Mouse (Mus musculus): ENCODE results near the gene Tmem210. TPM values are rescaled to one million over a fixed set of nuclear protein-coding genes. Genes with fewer than 3 reads are reported as not detected.

Gene Tmem210
- total and polyA plus RNA-seq, 3 experiments: not detected

DNA sequence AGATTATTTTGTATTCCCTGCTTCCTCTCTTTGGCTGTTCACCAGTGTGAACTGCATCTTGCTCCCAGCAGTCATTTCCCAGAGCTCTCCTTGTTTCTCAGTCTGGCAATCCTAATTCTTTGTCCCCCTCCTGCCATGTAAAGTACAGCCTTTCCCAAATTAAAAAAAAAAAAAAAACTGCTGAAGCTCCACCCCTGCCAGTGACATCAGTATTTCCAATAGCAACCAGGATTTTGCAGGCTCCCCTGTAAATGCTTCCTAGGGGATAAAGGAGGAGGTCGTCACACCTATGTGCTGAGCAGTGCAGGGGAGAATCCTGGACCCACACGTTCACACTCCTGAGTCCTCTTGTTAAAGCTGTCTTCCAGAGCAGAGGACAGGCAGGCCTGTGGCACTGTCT is 32.1 kb downstream of the Tmem210 start:
- no peak overlapping the region for H3K4me3 ChIP-seq (ENCODE audit: control insufficient read depth in 1 of 2, insufficient read depth in 1 of 2, low read depth in 2 of 2, low read length in 2 of 2)
- H3K27ac ChIP-seq (ENCODE audit: control insufficient read depth, low read depth, low read length): no peak overlapping the region
- no peaks in the 10 kb centered on the region for H3K9me3 ChIP-seq (replicated peaks; ENCODE audit: insufficient read depth, low read length)
- H3K4me1 ChIP-seq (ENCODE audit: control insufficient read depth in 1 of 2, insufficient read depth in 2 of 2, low read length in 2 of 2): peaks cover 2 to 14% of the 10 kb centered on the region in 2 experiments; a peak in 3 of 4 replicates
- no peaks in the 10 kb centered on the region for H3K79me2 ChIP-seq (ENCODE audit: control insufficient read depth, insufficient read depth, low read length, poor library complexity)
- DNase-seq (ENCODE audit: low read depth, low spot score): no peak
- TF ChIP-seq ZNF384 (IDR thresholded peaks at IDR 0.05; ENCODE audit: low read depth, low read length) (peak; percentile 53; the same call in 1 of the 2 replicates), MYC (IDR thresholded peaks at IDR 0.05; ENCODE audit: low read depth, low read length) (no peak)
- H3K27me3 ChIP-seq (ENCODE audit: control insufficient read depth in 1 of 2, insufficient read depth in 2 of 2, low read length in 2 of 2): no peaks in the 10 kb centered on the region
- H3K9ac ChIP-seq (ENCODE audit: control insufficient read depth, low read depth, low read length, poor library complexity, severe bottlenecking): no peak overlapping the region
- peaks cover 0 to 14% of the 10 kb centered on the region in 2 experiments; a peak in 2 of 4 replicates for H3K36me3 ChIP-seq (ENCODE audit: control insufficient read depth in 1 of 2, insufficient read depth in 2 of 2, low read length in 2 of 2)

- DNase-seq (ENCODE audit: low read depth, low spot score): no peak
- Histone ChIP-seq H3K9ac (ENCODE audit: control insufficient read depth, low read depth, low read length, poor library complexity, severe bottlenecking) (no peak overlapping the region), H3K27me3 (ENCODE audit: control insufficient read depth in 1 of 2, insufficient read depth in 2 of 2, low read length in 2 of 2) (no peaks in the 10 kb centered on the region), H3K36me3 (ENCODE audit: control insufficient read depth in 1 of 2, insufficient read depth in 2 of 2, low read length in 2 of 2) (peaks cover 0 to 14% of the 10 kb centered on the region in 2 experiments; a peak in 2 of 4 replicates), H3K27ac (ENCODE audit: control insufficient read depth, low read depth, low read length) (no peak overlapping the region), H3K79me2 (ENCODE audit: control insufficient read depth, insufficient read depth, low read length, poor library complexity) (no peaks in the 10 kb centered on the region), H3K9me3 (replicated peaks; ENCODE audit: insufficient read depth, low read length) (no peaks in the 10 kb centered on the region), H3K4me3 (ENCODE audit: control insufficient read depth in 1 of 2, insufficient read depth in 1 of 2, low read depth in 2 of 2, low read length in 2 of 2) (no peak overlapping the region), H3K4me1 (ENCODE audit: control insufficient read depth in 1 of 2, insufficient read depth in 2 of 2, low read length in 2 of 2) (peaks cover 2 to 19% of the 10 kb centered on the region in 2 experiments; a peak in 3 of 4 replicates)
- no peak for TF ChIP-seq ZNF384 (IDR thresholded peaks at IDR 0.05; ENCODE audit: low read depth, low read length)
Observed at GRCm38 (mm10) chr2:25326036-25326435, 38.1 kb downstream of the Tmem210 start.

DNA sequence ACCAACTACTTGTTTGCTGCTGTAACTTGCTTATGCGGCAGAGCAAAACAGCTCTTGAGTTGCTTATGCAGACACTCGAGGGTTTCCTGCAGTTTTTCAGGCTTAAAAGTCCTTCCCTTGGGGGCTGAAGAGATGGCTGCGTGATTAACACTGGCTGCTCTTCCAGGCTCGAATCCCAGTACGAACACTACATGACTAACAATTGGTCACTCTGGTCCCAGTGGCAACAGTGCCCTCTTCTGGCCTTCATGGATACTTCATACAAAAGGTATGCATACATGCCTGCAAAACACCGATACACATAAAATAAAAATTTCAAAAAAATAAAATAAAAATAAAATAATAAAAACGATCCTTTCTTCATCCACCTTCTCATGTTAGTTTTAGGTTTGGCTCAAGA is 40.5 kb downstream of the Tmem210 start:
- H3K79me2 ChIP-seq (ENCODE audit: control insufficient read depth, insufficient read depth, low read length, poor library complexity): peaks cover 13% of the 10 kb centered on the region
- no peak overlapping the region for H3K27ac ChIP-seq (ENCODE audit: control insufficient read depth, low read depth, low read length)
- no peaks in the 10 kb centered on the region for H3K27me3 ChIP-seq (ENCODE audit: control insufficient read depth in 1 of 2, insufficient read depth in 2 of 2, low read length in 2 of 2)
- peak; percentile 77 for DNase-seq (ENCODE audit: low read depth, low spot score)
- peaks cover 0 to 16% of the 10 kb centered on the region in 2 experiments; a peak in 2 of 4 replicates for H3K36me3 ChIP-seq (ENCODE audit: control insufficient read depth in 1 of 2, insufficient read depth in 2 of 2, low read length in 2 of 2)
- TF ChIP-seq HCFC1 (IDR thresholded peaks at IDR 0.05; ENCODE audit: low read depth, low read length) (0 out of 2 replicates have a peak, but pooled peaks have one; percentile 30), SMC3 (IDR thresholded peaks at IDR 0.05; ENCODE audit: low read depth, low read length) (peak; percentile 81), CTCF (IDR thresholded peaks at IDR 0.05 in 2 of 3, conservative IDR thresholded peaks at IDR 0.05 in 1 of 3; ENCODE audit: control insufficient read depth in 1 of 3, insufficient read depth in 1 of 3, low read depth in 2 of 3, low read length in 3 of 3, poor library complexity in 1 of 3, severe bottlenecking in 1 of 3) (peak; percentile 65 to 81 (median 66)), ZC3H11A (IDR thresholded peaks at IDR 0.05; ENCODE audit: low read depth, low read length) (peak; percentile 55), RAD21 (IDR thresholded peaks at IDR 0.05; ENCODE audit: low read depth, low read length) (peak; percentile 75), MYB (IDR thresholded peaks at IDR 0.05; ENCODE audit: low read depth, low read length) (no peak)
- H3K9me3 ChIP-seq (replicated peaks; ENCODE audit: insufficient read depth, low read length): no peaks in the 10 kb centered on the region
- H3K4me3 ChIP-seq (ENCODE audit: control insufficient read depth in 1 of 2, insufficient read depth in 1 of 2, low read depth in 2 of 2, low read length in 2 of 2): no peak overlapping the region
- H3K4me1 ChIP-seq (ENCODE audit: control insufficient read depth in 1 of 2, insufficient read depth in 2 of 2, low read length in 2 of 2): peaks cover 5 to 21% of the 10 kb centered on the region in 2 experiments
- H3K9ac ChIP-seq (ENCODE audit: control insufficient read depth, low read depth, low read length, poor library complexity, severe bottlenecking): no peak overlapping the region

DNA sequence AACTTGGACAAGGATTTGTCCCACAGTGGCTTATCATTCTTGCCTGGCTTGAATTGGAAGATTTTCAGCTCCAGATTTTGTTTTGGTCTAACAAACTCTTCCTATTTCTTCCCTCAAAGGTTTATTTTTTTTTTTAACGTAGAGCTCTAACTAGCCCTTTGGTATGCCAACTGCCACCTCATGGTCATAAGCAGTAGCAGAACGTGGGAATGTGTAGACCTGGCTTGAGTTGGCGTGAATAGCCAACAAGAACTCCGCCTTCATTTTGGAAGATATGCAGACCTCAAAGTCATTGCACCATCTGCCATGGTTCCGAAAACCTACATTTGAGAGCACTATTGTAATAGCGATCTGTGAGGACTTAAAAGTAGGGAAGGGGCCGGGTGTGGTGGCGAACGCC is 43.5 kb downstream of the Tmem210 start:
- TF ChIP-seq UBTF (IDR thresholded peaks at IDR 0.05; ENCODE audit: borderline replicate concordance, insufficient read depth, low read depth, low read length) (no peak), POLR2A (IDR thresholded peaks at IDR 0.05; ENCODE audit: control insufficient read depth in 1 of 2, insufficient read depth in 1 of 2, low read depth in 1 of 2, low read length in 2 of 2, poor library complexity in 1 of 2) (no peak), TBP (IDR thresholded peaks at IDR 0.05; ENCODE audit: low read depth, low read length) (no peak), NELFE (IDR thresholded peaks at IDR 0.05; ENCODE audit: low read depth, low read length) (no peak), BHLHE40 (IDR thresholded peaks at IDR 0.05; ENCODE audit: borderline replicate concordance, low read depth, low read length) (no peak), USF2 (IDR thresholded peaks at IDR 0.05; ENCODE audit: borderline replicate concordance in 1 of 2, insufficient read depth in 1 of 2, low read depth in 1 of 2, low read length in 2 of 2) (no peak), CHD1 (IDR thresholded peaks at IDR 0.05; ENCODE audit: low read depth, low read length) (no peak), ZNF384 (IDR thresholded peaks at IDR 0.05; ENCODE audit: low read depth, low read length) (no peak), JUND (IDR thresholded peaks at IDR 0.05; ENCODE audit: low read depth, low read length) (no peak), SIN3A (IDR thresholded peaks at IDR 0.05; ENCODE audit: low read length) (no peak), MAFK (IDR thresholded peaks at IDR 0.05; ENCODE audit: borderline replicate concordance, low read depth, low read length) (no peak)
- Histone ChIP-seq H3K79me2 (ENCODE audit: control insufficient read depth, insufficient read depth, low read length, poor library complexity) (peaks cover 22% of the 10 kb centered on the region), H3K9ac (ENCODE audit: control insufficient read depth, low read depth, low read length, poor library complexity, severe bottlenecking) (peak overlapping the region; percentile 90), H3K4me1 (ENCODE audit: control insufficient read depth in 1 of 2, insufficient read depth in 2 of 2, low read length in 2 of 2) (peaks cover 3 to 19% of the 10 kb centered on the region in 2 experiments; a peak in 3 of 4 replicates), H3K9me3 (replicated peaks; ENCODE audit: insufficient read depth, low read length) (no peaks in the 10 kb centered on the region), H3K27me3 (ENCODE audit: control insufficient read depth in 1 of 2, insufficient read depth in 2 of 2, low read length in 2 of 2) (no peaks in the 10 kb centered on the region), H3K27ac (ENCODE audit: control insufficient read depth, low read depth, low read length) (no peak overlapping the region), H3K36me3 (ENCODE audit: control insufficient read depth in 1 of 2, insufficient read depth in 2 of 2, low read length in 2 of 2) (peaks cover 0 to 15% of the 10 kb centered on the region in 2 experiments; a peak in 2 of 4 replicates), H3K4me3 (ENCODE audit: control insufficient read depth in 1 of 2, insufficient read depth in 1 of 2, low read depth in 2 of 2, low read length in 2 of 2) (peak overlapping the region; percentile 78 to 92)
- DNase-seq (ENCODE audit: low read depth, low spot score): peak; percentile 38

All from MEL (cell line).